Mouse (Mus musculus): ENCODE data around the gene Lpp. TPM values are rescaled to one million over a fixed set of nuclear protein-coding genes. Genes with fewer than 3 reads are reported as not detected.

The Lpp gene
- polyA plus RNA-seq, 1 experiment from 2014 or later, result 10.7 TPM

DNA sequence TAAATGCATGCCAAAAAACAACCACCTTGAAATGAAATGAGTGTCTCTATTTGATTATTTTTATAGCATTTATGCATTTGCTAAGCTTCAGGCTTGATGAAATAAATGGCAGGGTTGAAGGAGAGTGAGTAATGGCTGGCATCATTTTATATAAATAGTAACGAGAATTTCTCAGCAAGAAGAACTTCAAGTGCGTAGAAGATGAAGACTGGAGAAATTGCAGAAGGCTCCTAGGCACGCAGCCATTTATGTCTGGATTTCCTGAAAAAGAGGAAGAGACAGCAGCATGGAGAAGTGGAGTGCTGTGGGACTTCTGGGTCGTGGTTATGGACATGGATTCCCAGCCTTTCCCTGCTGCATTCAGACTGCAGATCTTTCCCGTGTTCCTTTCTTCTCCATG is 259.7 kb downstream of the Lpp start:
- H3K4me1 ChIP-seq, result peaks cover 14% of the 10 kb centered on the region; the same call in 1 of the 2 replicates
- no peaks in the 10 kb centered on the region for H3K9me3 ChIP-seq
- no peak overlapping the region for H3K4me2 ChIP-seq (replicated peaks)
- WGBS, result 50% methylated on average over 5 of the region's 5 CpGs
- H3K4me3 ChIP-seq, result no peak overlapping the region
- no peaks in the 10 kb centered on the region for H3K27me3 ChIP-seq
- ATAC-seq (replicated peaks), result no peak
- H3K27ac ChIP-seq (replicated peaks), result no peak overlapping the region
- H3K36me3 ChIP-seq, result no peaks in the 10 kb centered on the region
- H3K9ac ChIP-seq (replicated peaks), result no peak overlapping the region

DNA sequence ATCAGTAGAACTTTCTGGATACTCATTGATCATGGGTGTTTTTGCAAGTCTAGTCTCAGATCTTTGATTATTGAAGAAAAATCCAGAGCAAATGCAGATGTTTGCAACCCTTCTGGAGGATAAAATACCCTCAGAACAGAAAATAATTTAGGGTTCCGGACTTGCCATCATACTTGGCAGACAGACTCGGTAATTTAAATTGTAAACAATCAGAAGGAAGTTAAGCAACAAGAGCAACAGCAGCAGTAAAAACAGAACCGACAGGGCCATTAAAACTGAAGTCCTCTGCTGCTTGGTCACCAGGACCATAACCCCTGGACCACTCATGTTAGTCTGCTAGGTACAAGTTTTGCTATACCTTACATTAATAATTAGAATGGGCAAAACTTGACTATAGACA is 261.8 kb downstream of the Lpp start:
- H3K9me3 ChIP-seq, result no peaks in the 10 kb centered on the region
- H3K4me2 ChIP-seq (replicated peaks), result no peak overlapping the region
- ATAC-seq (replicated peaks), result no peak
- H3K27ac ChIP-seq (replicated peaks), result no peak overlapping the region
- H3K4me3 ChIP-seq, result no peak overlapping the region
- WGBS, result 93% methylated on average over 3 of the region's 3 CpGs
- H3K27me3 ChIP-seq, result no peaks in the 10 kb centered on the region
- H3K4me1 ChIP-seq, result peaks cover 14% of the 10 kb centered on the region; the same call in 1 of the 2 replicates
- H3K9ac ChIP-seq (replicated peaks), result no peak overlapping the region
- H3K36me3 ChIP-seq, result no peaks in the 10 kb centered on the region

DNA sequence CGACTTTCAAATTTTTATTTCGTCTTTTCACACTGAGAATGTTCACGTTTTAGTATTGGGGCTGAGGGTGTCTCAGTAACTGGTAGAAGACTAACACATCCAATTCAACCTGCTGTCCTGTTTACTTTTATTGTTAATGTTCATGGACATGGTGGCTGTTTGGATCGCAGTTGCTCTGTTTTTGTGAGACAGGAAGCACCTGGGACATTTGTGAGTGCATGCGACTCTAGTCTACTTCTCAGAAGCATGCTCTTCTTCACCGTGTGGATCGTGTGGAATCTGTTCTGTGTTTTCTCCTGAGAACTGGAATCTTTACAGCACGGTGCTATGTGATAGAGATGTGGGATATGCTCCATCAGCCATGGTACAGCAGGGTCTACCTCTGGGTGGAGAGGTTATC is 262.7 kb downstream of the Lpp start:
- Histone ChIP-seq H3K27ac (replicated peaks) (no peak overlapping the region), H3K27me3 (no peaks in the 10 kb centered on the region), H3K4me2 (replicated peaks) (no peak overlapping the region), H3K36me3 (no peaks in the 10 kb centered on the region), H3K9ac (replicated peaks) (no peak overlapping the region), H3K9me3 (no peaks in the 10 kb centered on the region), H3K4me3 (no peak overlapping the region), H3K4me1 (peaks cover 14% of the 10 kb centered on the region; the same call in 1 of the 2 replicates)
- 97% methylated on average over 8 of the region's 8 CpGs for WGBS
- ATAC-seq (replicated peaks), result no peak

DNA sequence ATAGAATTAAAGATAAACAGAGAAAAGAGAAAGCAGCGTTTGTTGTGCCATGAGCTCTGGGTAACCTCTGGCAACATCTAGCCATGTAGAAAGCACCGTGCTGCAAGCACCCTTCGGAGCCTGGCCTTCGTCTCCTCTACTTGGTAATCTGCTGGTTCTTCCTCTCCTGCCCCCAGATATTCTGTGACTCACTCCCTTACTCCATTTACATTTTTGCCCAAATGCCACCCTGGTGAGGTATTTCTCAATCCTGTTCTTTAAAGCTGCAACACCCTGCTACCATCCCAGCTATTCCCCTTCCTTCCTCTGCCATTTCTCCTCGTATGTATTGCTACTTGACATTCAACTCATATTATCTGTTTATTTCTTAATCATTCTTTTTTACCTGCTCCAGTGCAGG is 263.4 kb downstream of the Lpp start:
- Histone ChIP-seq H3K4me3 (no peak overlapping the region), H3K4me1 (peaks cover 14% of the 10 kb centered on the region; the same call in 1 of the 2 replicates), H3K36me3 (no peaks in the 10 kb centered on the region), H3K9ac (replicated peaks) (no peak overlapping the region), H3K27ac (replicated peaks) (no peak overlapping the region), H3K27me3 (no peaks in the 10 kb centered on the region), H3K9me3 (no peaks in the 10 kb centered on the region), H3K4me2 (replicated peaks) (no peak overlapping the region)
- no peak for ATAC-seq (replicated peaks)
- 93% methylated on average over 5 of the region's 5 CpGs for WGBS

DNA sequence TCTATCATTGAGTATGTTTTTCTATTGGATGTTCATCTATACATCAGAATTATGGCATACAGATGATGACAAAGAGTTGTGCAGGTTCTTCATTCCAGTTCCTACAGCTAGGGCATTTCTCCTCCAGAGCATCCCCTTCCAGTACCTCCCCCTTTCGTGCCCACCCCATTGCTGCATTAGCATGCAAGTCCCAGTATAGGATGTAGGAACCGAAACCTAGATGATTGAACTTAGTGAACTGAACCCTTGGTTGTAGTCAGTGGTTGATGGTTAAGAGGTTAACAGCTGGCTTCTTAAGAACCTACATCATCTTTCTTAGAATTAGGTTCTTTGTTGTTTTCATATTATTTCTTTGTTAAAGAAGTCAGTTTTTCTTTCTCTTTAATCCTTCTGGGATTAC is 265.7 kb downstream of the Lpp start:
- H3K4me1 ChIP-seq, result no peaks in the 10 kb centered on the region
- no peaks in the 10 kb centered on the region for H3K27me3 ChIP-seq
- no peaks in the 10 kb centered on the region for H3K36me3 ChIP-seq
- no peak for ATAC-seq (replicated peaks)
- no peak overlapping the region for H3K4me2 ChIP-seq (replicated peaks)
- 93% methylated on average over 2 of the region's 2 CpGs for WGBS
- H3K9me3 ChIP-seq, result no peaks in the 10 kb centered on the region
- no peak overlapping the region for H3K9ac ChIP-seq (replicated peaks)
- no peak overlapping the region for H3K4me3 ChIP-seq
- no peak overlapping the region for H3K27ac ChIP-seq (replicated peaks)

DNA sequence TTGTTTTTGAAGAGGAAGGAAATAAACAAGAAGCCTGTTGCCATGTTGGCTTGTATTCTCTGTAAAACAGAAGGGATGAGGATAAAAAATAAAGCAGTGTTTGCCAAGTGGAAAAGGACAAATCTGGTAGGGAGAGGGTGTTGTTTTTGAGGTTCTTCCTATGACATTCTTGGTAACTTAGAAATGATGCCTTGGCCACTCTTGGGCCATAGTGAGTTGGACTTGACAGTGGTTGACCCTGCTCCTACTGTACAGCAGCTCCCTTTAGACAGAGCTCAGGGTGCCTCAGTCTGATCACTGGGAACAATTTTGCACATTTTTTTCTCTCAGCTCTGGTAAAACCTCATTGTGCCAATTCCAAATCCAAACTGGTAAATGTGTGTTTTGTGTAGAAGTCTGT is 270.8 kb downstream of the Lpp start:
- H3K9me3 ChIP-seq, result no peaks in the 10 kb centered on the region
- H3K4me2 ChIP-seq (replicated peaks), result no peak overlapping the region
- no peak for ATAC-seq (replicated peaks)
- no peaks in the 10 kb centered on the region for H3K36me3 ChIP-seq
- no peaks in the 10 kb centered on the region for H3K4me1 ChIP-seq
- H3K9ac ChIP-seq (replicated peaks), result no peak overlapping the region
- H3K27me3 ChIP-seq, result no peaks in the 10 kb centered on the region
- H3K27ac ChIP-seq (replicated peaks), result no peak overlapping the region
- no peak overlapping the region for H3K4me3 ChIP-seq

DNA sequence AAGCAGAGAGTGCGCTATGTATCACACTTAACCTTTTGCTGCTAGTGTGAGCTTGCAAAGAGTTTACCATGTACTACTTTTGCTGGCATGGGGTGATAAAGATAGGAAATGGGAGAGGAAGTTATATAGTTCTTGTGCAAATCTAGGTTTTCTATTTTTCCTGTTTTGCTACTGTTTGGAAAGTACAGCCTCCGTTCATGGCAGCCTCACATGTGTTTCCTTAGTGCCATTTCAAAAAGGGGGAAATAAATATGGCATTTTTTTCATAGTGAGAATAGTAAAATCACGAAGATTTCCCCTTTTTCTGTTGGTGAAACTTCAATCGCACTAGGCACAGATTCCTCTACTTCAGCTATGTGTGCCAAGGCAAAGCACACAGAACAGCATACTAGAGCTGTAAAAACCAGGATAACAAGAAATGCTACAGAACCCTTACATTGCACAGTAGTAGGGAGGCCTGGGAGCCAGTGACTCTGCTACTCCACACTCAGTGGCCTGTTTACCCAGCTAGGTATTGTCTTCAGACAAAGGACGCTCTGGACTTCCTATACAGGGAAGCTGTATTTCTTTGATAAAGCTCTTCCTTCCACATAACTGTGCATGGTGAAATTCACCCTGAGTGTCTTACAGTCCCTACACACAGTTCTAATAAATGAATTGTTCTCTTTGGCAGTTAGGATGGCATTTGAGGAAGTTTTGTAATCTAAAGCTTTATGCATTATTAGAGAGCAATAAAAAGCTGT is 276.6 kb downstream of the Lpp start:
- H3K9me3 ChIP-seq, result no peaks in the 10 kb centered on the region
- H3K9ac ChIP-seq (replicated peaks), result no peak overlapping the region
- no peaks in the 10 kb centered on the region for H3K36me3 ChIP-seq
- no peak for ATAC-seq (replicated peaks)
- H3K4me1 ChIP-seq, result 0 out of 2 replicates have a peak, but pooled peaks cover 3% of the 10 kb centered on the region
- no peak overlapping the region for H3K4me3 ChIP-seq
- H3K4me2 ChIP-seq (replicated peaks), result no peak overlapping the region
- H3K27me3 ChIP-seq, result no peaks in the 10 kb centered on the region
- H3K27ac ChIP-seq (replicated peaks), result no peak overlapping the region
- WGBS, result 81% methylated on average over 5 of the region's 5 CpGs

DNA sequence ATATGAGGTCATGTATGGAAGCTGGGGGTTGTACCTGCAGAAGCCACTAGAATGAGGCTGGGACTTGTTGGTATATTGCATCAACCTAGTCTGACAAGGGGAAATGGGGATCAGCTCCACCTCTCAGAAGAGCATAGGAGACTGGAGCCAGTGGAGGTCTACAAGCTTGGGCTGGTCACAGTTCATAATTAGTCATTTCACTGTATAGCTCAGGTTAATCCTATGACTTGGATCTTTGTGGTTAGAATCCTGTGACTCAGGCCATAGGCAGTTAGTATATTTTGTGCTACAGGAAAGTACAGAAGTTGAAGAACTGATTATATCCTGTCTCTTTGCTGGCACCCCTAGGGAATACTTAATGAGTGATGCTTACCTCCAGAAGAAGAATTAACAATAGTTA is 285.6 kb downstream of the Lpp start:
- Histone ChIP-seq H3K4me2 (replicated peaks) (no peak overlapping the region), H3K9ac (replicated peaks) (no peak overlapping the region), H3K27me3 (no peaks in the 10 kb centered on the region), H3K4me3 (no peak overlapping the region), H3K4me1 (no peaks in the 10 kb centered on the region), H3K36me3 (no peaks in the 10 kb centered on the region), H3K27ac (replicated peaks) (no peak overlapping the region), H3K9me3 (no peaks in the 10 kb centered on the region)
- no peak for ATAC-seq (replicated peaks)

DNA sequence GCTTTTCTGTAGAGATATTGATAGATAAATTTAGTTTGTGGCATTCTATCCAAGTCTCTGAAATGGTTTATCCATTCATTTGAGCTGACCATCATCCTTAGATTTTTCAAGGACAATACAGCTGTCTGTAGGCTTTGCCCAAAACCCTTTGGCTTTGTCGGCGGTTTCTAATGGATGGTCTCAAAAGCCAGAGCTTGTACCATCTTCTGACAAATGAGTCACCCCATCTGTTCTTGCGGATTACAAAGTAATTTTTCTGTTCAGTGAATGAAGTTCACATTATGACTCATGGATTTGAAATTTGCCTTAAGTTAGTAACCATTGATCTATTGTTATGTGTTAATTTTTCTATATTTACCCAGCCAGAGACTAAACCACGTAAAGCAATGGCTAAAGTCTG is 301.8 kb downstream of the Lpp start:
- 92% methylated on average over 4 of the region's 4 CpGs for WGBS
- H3K4me1 ChIP-seq, result no peaks in the 10 kb centered on the region
- H3K4me2 ChIP-seq (replicated peaks), result no peak overlapping the region
- H3K9me3 ChIP-seq, result no peaks in the 10 kb centered on the region
- H3K36me3 ChIP-seq, result no peaks in the 10 kb centered on the region
- H3K9ac ChIP-seq (replicated peaks), result no peak overlapping the region
- ATAC-seq (replicated peaks), result no peak
- no peak overlapping the region for H3K4me3 ChIP-seq
- H3K27ac ChIP-seq (replicated peaks), result no peak overlapping the region
- no peaks in the 10 kb centered on the region for H3K27me3 ChIP-seq

DNA sequence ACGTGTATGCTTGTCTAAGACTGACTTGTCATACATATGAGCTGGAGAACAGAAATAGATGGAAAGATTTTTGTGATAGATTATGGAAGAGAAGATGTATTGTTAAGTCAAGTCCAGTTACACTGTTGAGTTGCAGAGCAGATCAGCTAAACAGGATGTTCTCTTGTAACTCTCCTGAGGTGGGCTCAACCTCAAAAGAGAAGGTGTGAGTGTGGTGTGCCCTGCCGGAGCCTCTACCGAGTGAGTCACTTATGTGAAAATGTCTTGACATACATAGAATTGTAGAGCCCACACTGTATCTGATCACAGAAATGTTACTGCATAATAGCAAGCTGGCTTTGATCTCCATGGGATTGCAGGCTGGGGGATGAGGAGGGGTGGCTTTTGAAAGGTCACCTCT is 310.9 kb downstream of the Lpp start:
- H3K4me3 ChIP-seq, result no peak overlapping the region
- H3K9ac ChIP-seq (replicated peaks), result no peak overlapping the region
- no peaks in the 10 kb centered on the region for H3K27me3 ChIP-seq
- 82% methylated on average over 3 of the region's 3 CpGs for WGBS
- H3K36me3 ChIP-seq, result no peaks in the 10 kb centered on the region
- no peak for ATAC-seq (replicated peaks)
- H3K27ac ChIP-seq (replicated peaks), result no peak overlapping the region
- no peaks in the 10 kb centered on the region for H3K4me1 ChIP-seq
- H3K4me2 ChIP-seq (replicated peaks), result no peak overlapping the region
- no peaks in the 10 kb centered on the region for H3K9me3 ChIP-seq

DNA sequence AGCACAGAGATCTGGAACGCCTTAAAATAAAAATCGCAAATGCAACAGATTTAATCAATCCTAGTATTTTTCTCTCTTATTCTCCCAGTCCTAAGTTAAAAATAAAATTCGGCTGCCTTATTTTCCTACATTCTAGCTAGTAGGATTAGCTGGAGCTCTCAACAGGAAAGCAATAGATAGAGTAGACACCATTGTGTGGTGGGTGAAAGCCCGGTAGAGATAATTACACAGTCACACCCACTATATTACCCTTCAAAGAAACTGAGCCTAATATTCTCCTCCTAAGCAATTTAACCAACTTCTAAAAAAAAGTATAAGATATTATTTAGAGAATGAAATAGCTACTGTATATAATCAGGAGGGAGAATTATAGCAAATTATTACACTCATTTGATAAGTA is 330.3 kb downstream of the Lpp start:
- Histone ChIP-seq H3K4me1 (peaks cover 6% of the 10 kb centered on the region; the same call in 1 of the 2 replicates), H3K9ac (replicated peaks) (no peak overlapping the region), H3K27me3 (no peaks in the 10 kb centered on the region), H3K27ac (replicated peaks) (no peak overlapping the region), H3K9me3 (no peaks in the 10 kb centered on the region), H3K4me2 (replicated peaks) (no peak overlapping the region), H3K36me3 (no peaks in the 10 kb centered on the region), H3K4me3 (no peak overlapping the region)
- ATAC-seq (replicated peaks), result peak; percentile 51; the same call in 1 of the 2 replicates
- WGBS, result 38% methylated on average over 4 of the region's 4 CpGs

DNA sequence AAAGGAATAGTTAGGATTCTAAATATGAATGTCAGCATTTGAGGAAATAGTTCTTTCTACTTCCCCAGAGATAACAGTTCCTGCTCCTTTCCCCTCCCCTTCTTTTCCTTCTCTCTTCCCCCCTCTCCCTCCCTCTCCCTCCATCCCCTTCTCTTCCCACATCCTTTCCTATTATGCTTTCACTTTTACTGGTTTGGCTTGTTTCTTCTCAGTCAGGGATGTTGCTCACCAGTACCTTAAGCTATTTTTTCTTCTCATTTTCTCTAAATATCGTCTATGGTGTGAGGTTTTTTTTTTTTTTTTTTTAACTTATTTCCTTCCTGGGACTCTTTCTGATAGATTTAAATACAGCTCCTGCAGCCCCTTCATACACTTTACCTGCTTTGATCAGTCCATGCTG is 339.4 kb downstream of the Lpp start:
- Histone ChIP-seq H3K9me3 (no peaks in the 10 kb centered on the region), H3K4me1 (peaks cover 6% of the 10 kb centered on the region; the same call in 1 of the 2 replicates), H3K27ac (replicated peaks) (no peak overlapping the region), H3K4me3 (no peak overlapping the region), H3K4me2 (replicated peaks) (no peak overlapping the region), H3K9ac (replicated peaks) (no peak overlapping the region), H3K27me3 (no peaks in the 10 kb centered on the region), H3K36me3 (no peaks in the 10 kb centered on the region)
- 80% methylated on average over 1 of the region's 1 CpGs for WGBS
- ATAC-seq (replicated peaks), result no peak

DNA sequence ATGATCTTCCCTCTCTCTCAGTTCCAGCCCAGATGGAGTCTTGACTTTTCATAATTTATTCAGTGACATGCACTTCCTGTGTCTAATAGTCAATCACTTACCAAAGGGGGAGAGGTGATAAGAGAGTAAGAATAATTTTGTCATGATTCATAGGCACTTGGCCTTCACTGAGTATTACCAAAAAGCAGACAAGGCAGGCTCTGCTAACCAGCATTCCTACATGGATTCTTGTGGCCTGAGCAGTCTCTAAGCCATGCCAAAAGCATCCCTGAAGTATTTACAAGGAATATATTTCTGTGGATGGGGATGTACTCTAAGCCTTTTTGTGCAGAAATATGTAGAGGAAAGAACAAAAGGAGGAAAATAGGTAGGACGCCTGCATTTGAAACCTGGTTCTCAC is 340.0 kb downstream of the Lpp start:
- Histone ChIP-seq H3K36me3 (no peaks in the 10 kb centered on the region), H3K9me3 (no peaks in the 10 kb centered on the region), H3K27me3 (no peaks in the 10 kb centered on the region), H3K4me1 (peaks cover 3% of the 10 kb centered on the region; the same call in 1 of the 2 replicates), H3K27ac (replicated peaks) (no peak overlapping the region), H3K4me2 (replicated peaks) (no peak overlapping the region), H3K4me3 (no peak overlapping the region), H3K9ac (replicated peaks) (no peak overlapping the region)
- ATAC-seq (replicated peaks), result no peak
- 92% methylated on average over 1 of the region's 1 CpGs for WGBS
